Mouse (Mus musculus): ENCODE data around the gene Cd300c.

GRCm38 (mm10) chr11:114914978-114915377 is 54.0 kb downstream of the Cd300c start:
- TF ChIP-seq POLR2A (IDR thresholded peaks at IDR 0.05; ENCODE audit: low read depth, low read length) (no peak), CTCF (conservative IDR thresholded peaks at IDR 0.05; ENCODE audit: insufficient read depth, insufficient read length, low read depth, low read length) (no peak)

Data from kidney, adult 2 months (tissue).